Mouse (Mus musculus) myocyte (in vitro differentiated cells): ENCODE results near the gene Ftsj3. TPM values are rescaled to one million over a fixed set of nuclear protein-coding genes. Genes with fewer than 3 reads are reported as not detected.

Source experiments
- H3K27me3 ChIP-seq: one replicate; pipeline ENCODE4 v1.6.1; 2011; ENCODE audit not compliant: control insufficient read depth, insufficient read depth, insufficient read length
- H3K36me3 ChIP-seq: one replicate; pipeline ENCODE4 v1.6.1; 2011; ENCODE audit not compliant: control insufficient read depth, insufficient read depth
- H3K4me2 ChIP-seq: one replicate; pipeline ENCODE4 v1.6.1; 2011; ENCODE audit warnings: low read depth, control low read depth
- H3K4me3 ChIP-seq: one replicate; pipeline ENCODE4 v1.5.1; 2011; ENCODE audit warnings: mild to moderate bottlenecking, control low read depth, moderate library complexity
- H3K79me2 ChIP-seq: one replicate; pipeline ENCODE4 v1.6.1; 2011; ENCODE audit not compliant: control insufficient read depth, insufficient read depth
- H3ac ChIP-seq: one replicate; pipeline ENCODE4 v1.6.1; 2011; ENCODE audit not compliant: control insufficient read depth, insufficient read length
- CEBPB ChIP-seq: IDR thresholded peaks from 2 replicates; pipeline ENCODE4 v1.6.1; 2011; ENCODE audit warnings: mild to moderate bottlenecking, moderate library complexity; ENCODE audit not compliant: poor library complexity, insufficient read depth, severe bottlenecking
- E2F4 ChIP-seq: IDR thresholded peaks from one replicate; pipeline ENCODE4 v1.6.1; 2011; ENCODE audit warnings: mild to moderate bottlenecking, control low read depth, moderate library complexity; ENCODE audit not compliant: insufficient read depth
- MAX ChIP-seq: IDR thresholded peaks from one replicate; pipeline ENCODE4 v1.6.1; 2011; ENCODE audit warnings: low read depth, mild to moderate bottlenecking, control low read depth
- MYOD1 ChIP-seq, 3 experiments: IDR thresholded peaks; one replicate each; pipeline ENCODE4 v1.6.1; 2011; ENCODE audit warnings: control low read depth in 2 of 3, low read depth in 2 of 3, mild to moderate bottlenecking in 2 of 3, moderate library complexity in 1 of 3; ENCODE audit not compliant: insufficient read length in 2 of 3, control insufficient read depth in 1 of 3
- MYOG ChIP-seq, 3 experiments: IDR thresholded peaks; one replicate each; pipeline ENCODE4 v1.6.1; 2011; ENCODE audit warnings: control low read depth in 2 of 3, low read depth in 2 of 3, mild to moderate bottlenecking in 2 of 3; ENCODE audit not compliant: insufficient read length in 2 of 3, control insufficient read depth in 1 of 3, insufficient read depth in 1 of 3
- POLR2A ChIP-seq: IDR thresholded peaks from one replicate; pipeline ENCODE4 v1.6.1; 2011; ENCODE audit warnings: low read depth, mild to moderate bottlenecking, control low read depth, moderate library complexity; ENCODE audit not compliant: insufficient read length
- POLR2AphosphoS2 ChIP-seq: IDR thresholded peaks from one replicate; pipeline ENCODE4 v1.6.1; 2011; ENCODE audit warnings: low read depth, control low read depth; ENCODE audit not compliant: insufficient read length
- REST ChIP-seq: IDR thresholded peaks from one replicate; pipeline ENCODE4 v1.6.1; 2011; ENCODE audit warnings: mild to moderate bottlenecking, control low read depth, moderate library complexity; ENCODE audit not compliant: insufficient read depth, insufficient read length
- SRF ChIP-seq: IDR thresholded peaks from one replicate; pipeline ENCODE4 v1.6.1; 2011; ENCODE audit warnings: low read depth; ENCODE audit not compliant: control insufficient read depth, insufficient read length
- TCF12 ChIP-seq: IDR thresholded peaks from one replicate; pipeline ENCODE4 v1.6.1; 2011; ENCODE audit warnings: mild to moderate bottlenecking, control low read depth; ENCODE audit not compliant: poor library complexity, insufficient read depth, severe bottlenecking
- TCF3 ChIP-seq: IDR thresholded peaks from one replicate; pipeline ENCODE4 v1.6.1; 2011; ENCODE audit warnings: low read depth, control low read depth; ENCODE audit not compliant: insufficient read length
- USF1 ChIP-seq: IDR thresholded peaks from one replicate; pipeline ENCODE4 v1.6.1; 2011; ENCODE audit warnings: low read depth, mild to moderate bottlenecking, control low read depth, moderate library complexity
- polyA plus RNA-seq: library from polyadenylated mRNA; unstranded; fragments of >200 nt; fragmentation: generic; extraction: Trizol; gene quantifications from one replicate; pipeline ENCODE4 v1.2.1, GENCODE M21; 2012; ENCODE audit warnings: missing spikeins

The Ftsj3 gene
- polyA plus RNA-seq = 36.1 TPM

GRCm38 (mm10) chr11:106255685-106256451 is at the start of gene Ftsj3, which contains the start of gene Psmc5:
TSS of gene Ftsj3 (minus strand) at chr11:106256079.
TSS of gene Psmc5 (plus strand) at chr11:106256154.
- Histone ChIP-seq H3K79me2 (peaks cover 60% of the 10 kb centered on the region), H3K4me2 (peak within 1 kb of the TSS; percentile 96), H3K4me3 (peak within 1 kb of the TSS; percentile 87), H3ac (peak within 1 kb of the TSS; percentile 49), H3K27me3 (no peaks in the 10 kb centered on the region), H3K36me3 (peaks cover 23% of the 10 kb centered on the region)
- TF ChIP-seq POLR2A = peak; percentile 92
- TF ChIP-seq MAX = peak; percentile 89
- TF ChIP-seq POLR2AphosphoS2 = peak; percentile 88
- TF ChIP-seq MYOD1 (IDR thresholded peaks at IDR 0.05; ENCODE audit: control insufficient read depth in 1 of 3, insufficient read length in 2 of 3, low read depth in 2 of 3) = peak in 1 of 3 experiments; percentile 26
- TF ChIP-seq TCF3 = no peak
- no peak for TF ChIP-seq MYOG (IDR thresholded peaks at IDR 0.05; ENCODE audit: control insufficient read depth in 1 of 3, insufficient read depth in 1 of 3, insufficient read length in 2 of 3, low read depth in 2 of 3)
- TF ChIP-seq USF1 = peak; percentile 16

- no peak overlapping the region for H3ac ChIP-seq
- no peak overlapping the region for H3K4me3 ChIP-seq
- TF ChIP-seq SRF (no peak), CEBPB (no peak), REST (no peak), MAX (no peak), E2F4 (no peak), TCF3 (no peak), MYOD1 (IDR thresholded peaks at IDR 0.05; ENCODE audit: control insufficient read depth in 1 of 3, insufficient read length in 2 of 3, low read depth in 2 of 3) (no peak), USF1 (no peak), MYOG (IDR thresholded peaks at IDR 0.05; ENCODE audit: control insufficient read depth in 1 of 3, insufficient read depth in 1 of 3, insufficient read length in 2 of 3, low read depth in 2 of 3) (no peak), POLR2AphosphoS2 (no peak), POLR2A (no peak)
- H3K36me3 ChIP-seq = no peaks in the 10 kb centered on the region
- H3K27me3 ChIP-seq = peaks cover 17% of the 10 kb centered on the region
- no peak overlapping the region for H3K4me2 ChIP-seq
- no peaks in the 10 kb centered on the region for H3K79me2 ChIP-seq
Measured at GRCm38 (mm10) chr11:106305348-106306064, 49.6 kb upstream of the Ftsj3 start.

- Histone ChIP-seq H3K36me3 (no peaks in the 10 kb centered on the region), H3K4me2 (no peak overlapping the region), H3K79me2 (no peaks in the 10 kb centered on the region), H3K27me3 (peaks cover 20% of the 10 kb centered on the region), H3K4me3 (no peak overlapping the region), H3ac (no peak overlapping the region)
- TF ChIP-seq E2F4 = no peak
- TF ChIP-seq CEBPB = no peak
- no peak for TF ChIP-seq TCF3
- TF ChIP-seq MYOD1 (IDR thresholded peaks at IDR 0.05; ENCODE audit: control insufficient read depth in 1 of 3, insufficient read length in 2 of 3, low read depth in 2 of 3) = no peak
- TF ChIP-seq SRF = no peak
- no peak for TF ChIP-seq USF1
- no peak for TF ChIP-seq REST
- no peak for TF ChIP-seq POLR2A
- no peak for TF ChIP-seq POLR2AphosphoS2
- no peak for TF ChIP-seq MAX
- TF ChIP-seq MYOG (IDR thresholded peaks at IDR 0.05; ENCODE audit: control insufficient read depth in 1 of 3, insufficient read depth in 1 of 3, insufficient read length in 2 of 3, low read depth in 2 of 3) = no peak
- TF ChIP-seq TCF12 = no peak
Measured at GRCm38 (mm10) chr11:106302634-106303033, 46.8 kb upstream of the Ftsj3 start.

GRCm38 (mm10) chr11:106301765-106302164 is 45.9 kb upstream of the Ftsj3 start, which contains the start of gene Gh:
TSS of gene Gh (minus strand) at chr11:106301865.
- H3K36me3 ChIP-seq = no peaks in the 10 kb centered on the region
- no peak within 1 kb of the TSS for H3K4me3 ChIP-seq
- TF ChIP-seq MYOG (IDR thresholded peaks at IDR 0.05; ENCODE audit: control insufficient read depth in 1 of 3, insufficient read depth in 1 of 3, insufficient read length in 2 of 3, low read depth in 2 of 3) = no peak
- no peak for TF ChIP-seq REST
- TF ChIP-seq POLR2AphosphoS2 = no peak
- no peak for TF ChIP-seq MAX
- no peak for TF ChIP-seq MYOD1 (IDR thresholded peaks at IDR 0.05; ENCODE audit: control insufficient read depth in 1 of 3, insufficient read length in 2 of 3, low read depth in 2 of 3)
- TF ChIP-seq E2F4 = no peak
- TF ChIP-seq USF1 = no peak
- no peak for TF ChIP-seq CEBPB
- TF ChIP-seq TCF12 = no peak
- TF ChIP-seq SRF = no peak
- TF ChIP-seq POLR2A = no peak
- no peak for TF ChIP-seq TCF3
- no peaks in the 10 kb centered on the region for H3K79me2 ChIP-seq
- H3K4me2 ChIP-seq = no peak within 1 kb of the TSS
- H3ac ChIP-seq = no peak within 1 kb of the TSS
- peaks cover 20% of the 10 kb centered on the region for H3K27me3 ChIP-seq
